Comparison of ENCODE assay signal across 9 mouse cellular contexts in the genomic region with DNA sequence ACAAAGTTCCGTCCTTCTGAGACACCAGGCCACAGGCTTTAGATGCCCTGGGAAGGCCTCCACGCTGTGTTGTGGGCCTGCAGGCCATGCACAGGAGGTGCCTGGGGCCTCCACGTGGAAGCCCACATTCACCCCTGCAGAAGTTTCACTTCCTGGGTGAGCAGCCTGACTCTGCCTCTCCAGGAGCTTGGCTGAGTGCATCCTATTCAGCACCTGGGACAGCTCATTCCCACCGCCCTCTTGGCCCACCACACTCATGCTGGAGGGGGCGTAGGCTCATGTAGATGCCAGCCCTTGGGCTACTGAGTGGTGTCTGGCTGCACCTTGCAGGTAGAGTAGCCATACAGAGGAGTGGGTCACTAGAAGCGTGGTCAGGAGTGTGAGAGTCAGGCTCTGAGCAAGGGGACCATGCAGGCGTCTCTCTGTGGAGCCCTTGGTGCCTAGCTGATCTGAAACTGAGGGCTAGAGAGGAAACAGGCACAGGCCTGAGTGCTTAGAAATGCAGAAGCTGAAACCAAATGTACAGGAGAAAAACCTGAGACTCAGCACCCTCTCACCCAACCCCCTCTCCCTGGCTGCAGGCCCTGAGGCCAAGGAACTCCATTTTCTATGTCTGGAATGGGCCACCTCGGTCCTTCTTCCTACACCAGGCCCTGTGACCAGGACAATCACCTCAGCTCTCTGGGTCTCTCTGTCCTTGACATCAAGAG. TPM values are rescaled to one million over a fixed set of nuclear protein-coding genes. Genes with fewer than 3 reads are reported as not detected.
A peak's percentile ranks its signal among the peaks of the same experiment; 100 is the strongest.
DNase-seq lines count a peak whose midpoint lies in the region; ATAC-seq lines count a peak whose summit lies in the region.
"Had no signal": no experiment of that assay in that cellular context is flagged by ENCODE, and none has a peak within 500 bp of the region (broad histone marks: within the 10 kb centered on the region; RNA-seq: fewer than 3 reads in every experiment).

No protein-coding gene starts in this region.

- H3K27me3 ChIP-seq in midbrain, embryonic 11.5 days (ENCODE audit: control insufficient read depth, insufficient read depth, low read length), result no peaks in the 10 kb centered on the region

- peaks cover 5% of the 10 kb centered on the region for H3K4me1 ChIP-seq in midbrain, embryonic 11.5 days (ENCODE audit: control insufficient read depth, insufficient read depth, low read length)

- H3K4me3 ChIP-seq in midbrain, embryonic 11.5 days (ENCODE audit: low read depth, low read length), result no peak overlapping the region

- 55% methylated on average over 8 of the region's 8 CpGs for WGBS in midbrain, embryonic 11.5 days

- no peaks in the 10 kb centered on the region for H3K9me3 ChIP-seq in midbrain, embryonic 11.5 days (ENCODE audit: control insufficient read depth, low read length)
- H3K9me3 ChIP-seq: G1E had no signal

- no peak for ATAC-seq in midbrain, embryonic 11.5 days (ENCODE audit: low FRiP score)

- H3K4me2 ChIP-seq in midbrain, embryonic 11.5 days, result no peak overlapping the region

- no peaks in the 10 kb centered on the region for H3K36me3 ChIP-seq in midbrain, embryonic 11.5 days (ENCODE audit: control insufficient read depth, insufficient read depth, low read length)
- H3K36me3 ChIP-seq: G1E had no signal

- DNase-seq in gastrocnemius, postnatal 25 days, result peak; percentile 5
- no peak for DNase-seq in gastrocnemius, postnatal 4 days (ENCODE audit: low spot score in 2 of 2)
- DNase-seq in B cell, adult 2 months, result peak; percentile 81 to 83
- peak; percentile 40 for DNase-seq in embryo, embryonic 9.5 days (ENCODE audit: extremely low spot score)
- peak; percentile 48 for DNase-seq in mesoderm, embryonic 11.5 days (ENCODE audit: low read depth, low spot score)
- no peak for DNase-seq in frontal cortex, postnatal 36 days (ENCODE audit: low spot score in 2 of 2)
- DNase-seq in midbrain, embryonic 11.5 days (ENCODE audit: low spot score, missing footprints), result no peak
- DNase-seq in right cerebral cortex, postnatal 36 days (ENCODE audit: low spot score in 2 of 2), result no peak

- H3K27ac ChIP-seq in midbrain, embryonic 11.5 days (ENCODE audit: low read depth, low read length), result no peak overlapping the region

- H3K9ac ChIP-seq in midbrain, embryonic 11.5 days (ENCODE audit: low read length), result no peak overlapping the region

RNA-seq across cellular contexts. Expression of a gene that starts 1.4 kb away (rescaled TPM):
- total RNA-seq in gastrocnemius, postnatal 25 days (2021), result 1 to 10 TPM; 1.2 to 1.6 TPM
- 1 to 10 TPM; 4.2 to 4.5 TPM for total RNA-seq in gastrocnemius, postnatal 4 days (2021)
- polyA plus RNA-seq in midbrain, embryonic 11.5 days (2014; fragmentation: Nextera tagmentation; extraction: Ambion mirVana), result 2.2 and 2.4 TPM in 2 replicates

RNA-seq across cellular contexts. Expression of a gene that starts 14.4 kb away (rescaled TPM):
- 100 to 1,000 TPM; 104 to 106 TPM for total RNA-seq in gastrocnemius, postnatal 25 days (2021)
- total RNA-seq in gastrocnemius, postnatal 4 days (2021), result 100 to 1,000 TPM; 302 to 317 TPM
- polyA plus RNA-seq in midbrain, embryonic 11.5 days (2014; fragmentation: Nextera tagmentation; extraction: Ambion mirVana), result 348 and 375 TPM in 2 replicates

RNA-seq across cellular contexts. Expression of a gene that starts 44.7 kb away (rescaled TPM):
- total RNA-seq in gastrocnemius, postnatal 25 days (2021), result 10 to 100 TPM; 27.9 to 47.2 TPM
- 10 to 100 TPM; 50.3 to 54.5 TPM for total RNA-seq in gastrocnemius, postnatal 4 days (2021)
- 0.56 and 0.57 TPM in 2 replicates for polyA plus RNA-seq in midbrain, embryonic 11.5 days (2014; fragmentation: Nextera tagmentation; extraction: Ambion mirVana)

Comparison
In these comparisons a context has a peak if more than half of its experiments do, and no peak if none do; other contexts are left out.
1. DNase-seq: peak in gastrocnemius, postnatal 25 days (single experiment), B cell, adult 2 months (2 of 2), embryo, embryonic 9.5 days (single experiment) and mesoderm, embryonic 11.5 days (single experiment); none in gastrocnemius, postnatal 4 days (0 of 2), frontal cortex, postnatal 36 days (0 of 2), midbrain, embryonic 11.5 days (single experiment) and right cerebral cortex, postnatal 36 days (0 of 2).